10 mouse cellular contexts compared by ENCODE assay signal in genomic region chr5:128491155-128491554, GRCm38 (mm10). TPM values are rescaled to one million over a fixed set of nuclear protein-coding genes. Genes with fewer than 3 reads are reported as not detected.
A peak's percentile ranks its signal among the peaks of the same experiment; 100 is the strongest.
DNase-seq lines count a peak whose midpoint lies in the region; ATAC-seq and TF ChIP-seq lines count a peak whose summit lies in the region.
"Had no signal": no experiment of that assay in that cellular context is flagged by ENCODE, and none has a peak within 500 bp of the region (broad histone marks: within the 10 kb centered on the region; RNA-seq: fewer than 3 reads in every experiment).

No protein-coding gene starts in this region.

- no peak overlapping the region for H3K27ac ChIP-seq in cerebellum, adult 2 months (ENCODE audit: insufficient read depth, low read length)
- H3K27ac ChIP-seq: liver, embryonic 13.5 days had no signal

- DNase-seq in cerebellum, adult 2 months = peak in 1 of 2 experiments; percentile 14
- DNase-seq in cerebellum, adult 8-10 months = no peak
- DNase-seq in layer of hippocampus, postnatal 10 days (ENCODE audit: low spot score in 2 of 2) = peak; percentile 48 to 64
- DNase-seq in layer of hippocampus, adult 9-11 months = no peak
- DNase-seq in urinary bladder, postnatal 25 days (ENCODE audit: low spot score) = peak; percentile 3
- no peak for DNase-seq in urinary bladder, postnatal 14 days (ENCODE audit: low spot score)
- peak; percentile 11 for DNase-seq in testis, postnatal 14 days (ENCODE audit: low spot score)
- DNase-seq: liver, embryonic 13.5 days had no signal

- H3K27me3 ChIP-seq in cerebellum, adult 2 months (ENCODE audit: control insufficient read depth, insufficient read depth, low read length) = no peaks in the 10 kb centered on the region; the same call in 1 of the 2 replicates
- H3K27me3 ChIP-seq: liver, embryonic 13.5 days had no signal

- peak; percentile 50; the same call in 1 of the 2 replicates for TF ChIP-seq CTCF in cerebellum, adult 2 months (IDR thresholded peaks at IDR 0.05; ENCODE audit: borderline replicate concordance, insufficient read depth, low read depth, low read length)

- TF ChIP-seq POLR2A in cerebellum, adult 2 months (IDR thresholded peaks at IDR 0.05; ENCODE audit: borderline replicate concordance, insufficient read depth, low read length) = no peak

- no peak for ATAC-seq in erythroblast, adult 5-6 weeks (replicated peaks; ENCODE audit: low FRiP score, poor library complexity, severe bottlenecking)

- H3K4me1 ChIP-seq in cerebellum, adult 2 months (ENCODE audit: control insufficient read depth, insufficient read depth, low read length) = no peaks in the 10 kb centered on the region
- H3K4me1 ChIP-seq: liver, embryonic 13.5 days had no signal

- no peak overlapping the region for H3K4me3 ChIP-seq in cerebellum, adult 2 months (replicated peaks; ENCODE audit: insufficient read depth, low read depth, low read length)
- H3K4me3 ChIP-seq: liver, embryonic 13.5 days had no signal

- 34% methylated on average over 9 of the region's 9 CpGs for WGBS in cerebellum, adult 2 months

RNA-seq across cellular contexts. Expression of gene Tmem132d, which starts 58.3 kb away (rescaled TPM):
- 2.0 and 2.4 TPM in 2 replicates for polyA plus RNA-seq in cerebellum, adult 2 months (2012; rRNA removed)
- 10 to 100 TPM; 14.3 to 16.3 TPM for total RNA-seq in layer of hippocampus, postnatal 10 days (2021)
- total RNA-seq in erythroblast, adult 5-6 weeks (2015; ENCODE audit: low replicate concordance) = not detected in 2 replicates
- not detected in 2 replicates for total RNA-seq in erythroblast, adult 5-6 weeks (2017; ENCODE audit: low replicate concordance)
- total RNA-seq: neutrophil, adult 5-6 weeks had no signal

Comparison
In these comparisons a context has a peak if more than half of its experiments do, and no peak if none do; other contexts are left out.
1. DNase-seq: peak in layer of hippocampus, postnatal 10 days (2 of 2), urinary bladder, postnatal 25 days (single experiment) and testis, postnatal 14 days (single experiment); none in cerebellum, adult 8-10 months (single experiment), layer of hippocampus, adult 9-11 months (single experiment) and urinary bladder, postnatal 14 days (single experiment).
2. RNA of gene Tmem132d, which starts 58.3 kb away (total RNA-seq): 14.3 to 16.3 TPM in layer of hippocampus, postnatal 10 days; not detected in erythroblast, adult 5-6 weeks; every median in the first group is over 10 times any median in the second.